Mouse (Mus musculus) T-helper 2 cell (primary cell): ENCODE data around the gene Exosc5.

ENCODE experiments used
- in situ Hi-C: fragments of 300-600 bp; cut with MboI, MseI; formaldehyde crosslinking; loops from one replicate; pipeline ENCODE4 v1.15.1; 2025; ENCODE audit warnings: high pct_unique_total_duplicates

Gene Exosc5

GRCm38 (mm10) chr7:25677013-25677412 lies 18.0 kb downstream of the Exosc5 start:
- in situ Hi-C loops = no loop called here

GRCm38 (mm10) chr7:25679971-25680370 lies 21.0 kb downstream of the Exosc5 start:
- in situ Hi-C loops = loop anchor here (10.0 kb wide), 1 partner anchor 1295 kb away; no protein-coding TSS in a partner anchor

GRCm38 (mm10) chr7:25680514-25681258 lies 21.7 kb downstream of the Exosc5 start, which contains the start of gene B9d2:
Gene B9d2 (plus strand): TSS chr7:25680780.
- in situ Hi-C loops = loop anchor here (10.0 kb wide), 1 partner anchor 1296 kb away; no protein-coding TSS in a partner anchor

GRCm38 (mm10) chr7:25681341-25682231 lies 22.6 kb downstream of the Exosc5 start:
- in situ Hi-C loops = loop anchor here (10.0 kb wide), 1 partner anchor 1297 kb away; no protein-coding TSS in a partner anchor

GRCm38 (mm10) chr7:25683474-25684180 lies 24.7 kb downstream of the Exosc5 start:
- in situ Hi-C loops = loop anchor here (10.0 kb wide), 1 partner anchor 1299 kb away; no protein-coding TSS in a partner anchor

- in situ Hi-C loops = loop anchor here (10.0 kb wide), 1 partner anchor 1300 kb away; no protein-coding TSS in a partner anchor
Observed at GRCm38 (mm10) chr7:25684659-25685058, 25.7 kb downstream of the Exosc5 start.

- in situ Hi-C loops = loop anchor here (10.0 kb wide), 1 partner anchor 1301 kb away; no protein-coding TSS in a partner anchor
Observed at GRCm38 (mm10) chr7:25685926-25686470, 27.0 kb downstream of the Exosc5 start.

- in situ Hi-C loops = loop anchor here (10.0 kb wide), 1 partner anchor 1302 kb away; no protein-coding TSS in a partner anchor
Observed at GRCm38 (mm10) chr7:25686680-25687531, 27.9 kb downstream of the Exosc5 start, which contains the start of gene Tgfb1. Gene Tgfb1 (plus strand): TSS chr7:25687002.

GRCm38 (mm10) chr7:25687811-25688401 lies 28.9 kb downstream of the Exosc5 start:
- in situ Hi-C loops = loop anchor here (10.0 kb wide), 1 partner anchor 1303 kb away; no protein-coding TSS in a partner anchor

- in situ Hi-C loops = loop anchor here (10.0 kb wide), 1 partner anchor 1304 kb away; no protein-coding TSS in a partner anchor
Observed at GRCm38 (mm10) chr7:25688810-25689586, 30.0 kb downstream of the Exosc5 start.

- in situ Hi-C loops = loop anchor here (10.0 kb wide), 1 partner anchor 1305 kb away; no protein-coding TSS in a partner anchor
Observed at GRCm38 (mm10) chr7:25689603-25690021, 30.6 kb downstream of the Exosc5 start.

- in situ Hi-C loops = no loop called here
Observed at GRCm38 (mm10) chr7:25690051-25690450, 31.1 kb downstream of the Exosc5 start.

GRCm38 (mm10) chr7:25694104-25694503 lies 35.1 kb downstream of the Exosc5 start:
- in situ Hi-C loops = no loop called here

- in situ Hi-C loops = loop anchor here (5.0 kb wide), 1 partner anchor 47 kb away; no protein-coding TSS in a partner anchor
Observed at GRCm38 (mm10) chr7:25699851-25700250, 40.9 kb downstream of the Exosc5 start.

- in situ Hi-C loops = no loop called here
Observed at GRCm38 (mm10) chr7:25700732-25701131, 41.8 kb downstream of the Exosc5 start.

GRCm38 (mm10) chr7:25702350-25702749 lies 43.4 kb downstream of the Exosc5 start:
- in situ Hi-C loops = no loop called here

GRCm38 (mm10) chr7:25703793-25704494 lies 45.0 kb downstream of the Exosc5 start:
- in situ Hi-C loops = no loop called here
